Mouse (Mus musculus) MEL (cell line): ENCODE results near the gene Enc1. TPM values are rescaled to one million over a fixed set of nuclear protein-coding genes. Genes with fewer than 3 reads are reported as not detected.

ENCODE experiments used
- DNase-seq: peaks from one replicate; pipeline ENCODE4 v3.0.0; 2011; ENCODE audit warnings: low read depth, low spot score
- H3K27ac ChIP-seq: 2 replicates; pipeline ENCODE4 v1.5.1; 2012; ENCODE audit warnings: low read depth, mild to moderate bottlenecking, control low read depth, low read length, moderate library complexity; ENCODE audit not compliant: control insufficient read depth
- H3K27me3 ChIP-seq, 2 experiments: fragments of 150-350 bp in 1 of 2; sonication (generic) in 1 of 2; 2 replicates each; pipeline ENCODE4 v1.6.1; 2012; ENCODE audit warnings: low read length in 2 of 2, mild to moderate bottlenecking in 2 of 2, improper control_type of control experiment in 1 of 2, moderate library complexity in 1 of 2; ENCODE audit not compliant: insufficient read depth in 2 of 2, control insufficient read depth in 1 of 2
- H3K36me3 ChIP-seq, 2 experiments: 2 replicates each; pipeline ENCODE4 v1.6.1; 2012 to 2014; ENCODE audit warnings: low read length in 2 of 2, improper control_type of control experiment in 1 of 2, inconsistent platforms in 1 of 2, mild to moderate bottlenecking in 1 of 2; ENCODE audit not compliant: insufficient read depth in 2 of 2, control insufficient read depth in 1 of 2
- H3K4me1 ChIP-seq, 2 experiments: fragments of 150-350 bp in 1 of 2; sonication (generic) in 1 of 2; 2 replicates each; pipeline ENCODE4 v1.6.1; 2012; ENCODE audit warnings: low read length in 2 of 2, improper control_type of control experiment in 1 of 2, mild to moderate bottlenecking in 1 of 2; ENCODE audit not compliant: insufficient read depth in 2 of 2, control insufficient read depth in 1 of 2
- H3K4me3 ChIP-seq, 2 experiments: fragments of 150-350 bp in 1 of 2; sonication (generic) in 1 of 2; 2 replicates each; pipeline ENCODE4 v1.5.1; 2012; ENCODE audit warnings: low read depth in 2 of 2, low read length in 2 of 2, mild to moderate bottlenecking in 2 of 2, moderate library complexity in 2 of 2, control low read depth in 1 of 2, improper control_type of control experiment in 1 of 2; ENCODE audit not compliant: control insufficient read depth in 1 of 2, insufficient read depth in 1 of 2
- H3K79me2 ChIP-seq: 2 replicates; pipeline ENCODE4 v1.6.1; 2012; ENCODE audit warnings: mild to moderate bottlenecking, low read length, moderate library complexity; ENCODE audit not compliant: control insufficient read depth, poor library complexity, insufficient read depth
- H3K9ac ChIP-seq: 2 replicates; pipeline ENCODE4 v1.6.1; 2012; ENCODE audit warnings: low read depth, mild to moderate bottlenecking, control low read depth, low read length, moderate library complexity; ENCODE audit not compliant: control insufficient read depth, poor library complexity, severe bottlenecking
- H3K9me3 ChIP-seq: fragments of 150-350 bp; sonication (generic); replicated peaks from 2 replicates; pipeline ENCODE4 v1.6.1; 2012; ENCODE audit warnings: mild to moderate bottlenecking, low read length, improper control_type of control experiment, moderate library complexity; ENCODE audit not compliant: insufficient read depth
- CHD2 ChIP-seq: IDR thresholded peaks from 2 replicates; pipeline ENCODE4 v1.6.1; 2011; ENCODE audit warnings: low read length, improper control_type of control experiment
- CTCF ChIP-seq, 3 experiments: IDR thresholded peaks in 2 of 3; conservative IDR thresholded peaks in 1 of 3; 2 replicates each; pipeline ENCODE4 v1.5.1; 2011 to 2012; ENCODE audit warnings: low read length in 3 of 3, low read depth in 2 of 3, mild to moderate bottlenecking in 2 of 3, improper control_type of control experiment in 1 of 3, inconsistent platforms in 1 of 3, mixed read lengths in 1 of 3, moderate library complexity in 1 of 3; ENCODE audit not compliant: control insufficient read depth in 1 of 3, insufficient read depth in 1 of 3, poor library complexity in 1 of 3, severe bottlenecking in 1 of 3
- E2F4 ChIP-seq: IDR thresholded peaks from 2 replicates; pipeline ENCODE4 v1.6.1; 2011; ENCODE audit warnings: low read depth, low read length, improper control_type of control experiment, borderline replicate concordance
- ELF1 ChIP-seq: IDR thresholded peaks from 2 replicates; pipeline ENCODE4 v1.6.1; 2014; ENCODE audit warnings: low read depth, mild to moderate bottlenecking, inconsistent platforms, low read length, improper control_type of control experiment, moderate library complexity
- EP300 ChIP-seq, 2 experiments: IDR thresholded peaks; 2 replicates each; pipeline ENCODE4 v1.6.1; 2011; ENCODE audit warnings: improper control_type of control experiment in 2 of 2, low read length in 2 of 2, low read depth in 1 of 2, mild to moderate bottlenecking in 1 of 2
- ETS1 ChIP-seq: IDR thresholded peaks from 2 replicates; pipeline ENCODE4 v1.6.1; 2012; ENCODE audit warnings: low read depth, mild to moderate bottlenecking, inconsistent platforms, low read length, improper control_type of control experiment, moderate library complexity
- GABPA ChIP-seq: IDR thresholded peaks from 2 replicates; pipeline ENCODE4 v1.6.1; 2012; ENCODE audit warnings: low read depth, mild to moderate bottlenecking, inconsistent platforms, low read length, improper control_type of control experiment, moderate library complexity
- GATA1 ChIP-seq: IDR thresholded peaks from 2 replicates; pipeline ENCODE4 v1.6.1; 2011; ENCODE audit warnings: low read depth, low read length, improper control_type of control experiment
- KAT2A ChIP-seq: conservative IDR thresholded peaks from 2 replicates; pipeline ENCODE4 v1.6.1; 2012; ENCODE audit warnings: low read depth, low read length, improper control_type of control experiment, inconsistent platforms
- MXI1 ChIP-seq: IDR thresholded peaks from 2 replicates; pipeline ENCODE4 v1.6.1; 2011; ENCODE audit warnings: mild to moderate bottlenecking, low read depth, low read length, improper control_type of control experiment
- NRF1 ChIP-seq: IDR thresholded peaks from 2 replicates; pipeline ENCODE4 v1.6.1; 2014; ENCODE audit warnings: low read depth, mild to moderate bottlenecking, inconsistent platforms, low read length, improper control_type of control experiment, moderate library complexity; ENCODE audit not compliant: poor library complexity, insufficient read depth, severe bottlenecking
- POLR2A ChIP-seq, 2 experiments: IDR thresholded peaks; 2 replicates each; pipeline ENCODE4 v1.6.1; 2011 to 2012; ENCODE audit warnings: low read length in 2 of 2, mild to moderate bottlenecking in 2 of 2, control low read depth in 1 of 2, improper control_type of control experiment in 1 of 2, low read depth in 1 of 2, moderate library complexity in 1 of 2; ENCODE audit not compliant: control insufficient read depth in 1 of 2, insufficient read depth in 1 of 2, poor library complexity in 1 of 2
- POLR2AphosphoS2 ChIP-seq: IDR thresholded peaks from 2 replicates; pipeline ENCODE4 v1.6.1; 2011; ENCODE audit warnings: low read length, improper control_type of control experiment
- POLR2AphosphoS5 ChIP-seq: IDR thresholded peaks from 2 replicates; pipeline ENCODE4 v1.6.1; 2012; ENCODE audit warnings: low read depth, borderline replicate concordance, mild to moderate bottlenecking, inconsistent platforms, low read length, moderate library complexity, mixed read lengths
- USF1 ChIP-seq: IDR thresholded peaks from 2 replicates; pipeline ENCODE4 v1.6.1; 2014; ENCODE audit warnings: low read depth, mild to moderate bottlenecking, inconsistent platforms, low read length, improper control_type of control experiment, moderate library complexity
- USF2 ChIP-seq, 2 experiments: IDR thresholded peaks; 2 replicates each; pipeline ENCODE4 v1.6.1; 2011 to 2012; ENCODE audit warnings: improper control_type of control experiment in 2 of 2, low read length in 2 of 2, borderline replicate concordance in 1 of 2, inconsistent platforms in 1 of 2, low read depth in 1 of 2, mild to moderate bottlenecking in 1 of 2; ENCODE audit not compliant: insufficient read depth in 1 of 2
- ZC3H11A ChIP-seq: IDR thresholded peaks from 2 replicates; pipeline ENCODE4 v1.6.1; 2012; ENCODE audit warnings: low read depth, mild to moderate bottlenecking, inconsistent platforms, low read length, improper control_type of control experiment
- polyA plus RNA-seq, 2 experiments: library from polyadenylated mRNA; stranded (reverse) in 1 of 2; unstranded in 1 of 2; fragments of >175 nt in 1 of 2; fragments of >200 nt in 1 of 2; gene quantifications; 2 replicates each; pipeline versions ENCODE4 v1.2.1 to v1.2.4; 2012; ENCODE audit warnings: low replicate concordance in 2 of 2, low read depth in 1 of 2; ENCODE audit not compliant: insufficient read length in 2 of 2, insufficient read depth in 1 of 2, missing spikeins in 1 of 2
- total RNA-seq: library from RNA; depleted of rRNA; stranded (reverse); fragments of 300-350 nt; gene quantifications from 2 replicates; pipeline ENCODE4 v1.2.3, GENCODE M21; 2012

Enc1 gene
- total and polyA plus RNA-seq, 3 experiments = not detected

- Histone ChIP-seq H3K36me3 (no peaks in the 10 kb centered on the region), H3K9me3 (no peaks in the 10 kb centered on the region), H3K27ac (no peak overlapping the region), H3K9ac (no peak overlapping the region), H3K27me3 (no peaks in the 10 kb centered on the region), H3K79me2 (no peaks in the 10 kb centered on the region), H3K4me3 (no peak overlapping the region), H3K4me1 (no peaks in the 10 kb centered on the region)
- TF ChIP-seq MXI1 = no peak
- no peak for TF ChIP-seq POLR2AphosphoS5
- no peak for TF ChIP-seq POLR2A (IDR thresholded peaks at IDR 0.05; ENCODE audit: control insufficient read depth in 1 of 2, insufficient read depth in 1 of 2, low read depth in 1 of 2, low read length in 2 of 2, poor library complexity in 1 of 2)
- no peak for TF ChIP-seq ETS1
- no peak for TF ChIP-seq EP300 (IDR thresholded peaks at IDR 0.05; ENCODE audit: low read depth in 1 of 2, low read length in 2 of 2)
- no peak for TF ChIP-seq USF2 (IDR thresholded peaks at IDR 0.05; ENCODE audit: borderline replicate concordance in 1 of 2, insufficient read depth in 1 of 2, low read depth in 1 of 2, low read length in 2 of 2)
- TF ChIP-seq ELF1 = no peak
- TF ChIP-seq CHD2 = no peak
- TF ChIP-seq ZC3H11A = no peak
- DNase-seq = no peak
Observed at GRCm38 (mm10) chr13:97250148-97250547, 9.2 kb downstream of the Enc1 start.

- no peaks in the 10 kb centered on the region for H3K4me1 ChIP-seq
- no peak overlapping the region for H3K9ac ChIP-seq
- H3K27ac ChIP-seq = no peak overlapping the region
- H3K27me3 ChIP-seq = no peaks in the 10 kb centered on the region
- no peaks in the 10 kb centered on the region for H3K36me3 ChIP-seq
- no peak overlapping the region for H3K4me3 ChIP-seq
- no peaks in the 10 kb centered on the region for H3K9me3 ChIP-seq
- TF ChIP-seq GABPA (no peak), E2F4 (no peak), USF1 (no peak), USF2 (IDR thresholded peaks at IDR 0.05; ENCODE audit: borderline replicate concordance in 1 of 2, insufficient read depth in 1 of 2, low read depth in 1 of 2, low read length in 2 of 2) (no peak), NRF1 (no peak), CTCF (IDR thresholded peaks at IDR 0.05 in 2 of 3, conservative IDR thresholded peaks at IDR 0.05 in 1 of 3; ENCODE audit: control insufficient read depth in 1 of 3, insufficient read depth in 1 of 3, low read depth in 2 of 3, low read length in 3 of 3, poor library complexity in 1 of 3, severe bottlenecking in 1 of 3) (no peak), POLR2AphosphoS2 (no peak), CHD2 (no peak), GATA1 (no peak), KAT2A (no peak)
- no peak for DNase-seq
- no peaks in the 10 kb centered on the region for H3K79me2 ChIP-seq
Observed at GRCm38 (mm10) chr13:97250551-97251380, 9.9 kb downstream of the Enc1 start.
